Mouse (Mus musculus) neutrophil, adult 5-6 weeks (primary cell): ENCODE results near the gene Ndufv1. TPM values are rescaled to one million over a fixed set of nuclear protein-coding genes. Genes with fewer than 3 reads are reported as not detected.
A peak's percentile ranks its signal among the peaks of the same experiment; 100 is the strongest.
"Not testable (repeated sequence)": the region's sequence is repeated elsewhere in the genome, so short reads cannot be mapped to it uniquely, and the experiment has no call there.

Source experiments
- ATAC-seq: fragments of 151-379, 151-347 bp; 2 replicates; pipeline ENCODE4 v1.8.0; 2017; ENCODE audit warnings: mild to moderate bottlenecking, moderate TSS enrichment; ENCODE audit not compliant: insufficient number of reproducible peaks, poor library complexity, low FRiP score, severe bottlenecking; ENCODE audit errors: extremely low read depth
- total RNA-seq: library from RNA; stranded (forward); fragments of 200-1000 nt; gene quantifications from 2 replicates; pipeline ENCODE4 v1.2.3, GENCODE M21; 2017

The Ndufv1 gene
- total RNA-seq, 1 experiment from 2014 or later, result 63.9 TPM

GRCm38 (mm10) chr19:3988750-3989149, 23.9 kb downstream of the Ndufv1 start:
- ATAC-seq, result no peak

GRCm38 (mm10) chr19:3988066-3988465, 24.5 kb downstream of the Ndufv1 start:
- ATAC-seq, result no peak

DNA sequence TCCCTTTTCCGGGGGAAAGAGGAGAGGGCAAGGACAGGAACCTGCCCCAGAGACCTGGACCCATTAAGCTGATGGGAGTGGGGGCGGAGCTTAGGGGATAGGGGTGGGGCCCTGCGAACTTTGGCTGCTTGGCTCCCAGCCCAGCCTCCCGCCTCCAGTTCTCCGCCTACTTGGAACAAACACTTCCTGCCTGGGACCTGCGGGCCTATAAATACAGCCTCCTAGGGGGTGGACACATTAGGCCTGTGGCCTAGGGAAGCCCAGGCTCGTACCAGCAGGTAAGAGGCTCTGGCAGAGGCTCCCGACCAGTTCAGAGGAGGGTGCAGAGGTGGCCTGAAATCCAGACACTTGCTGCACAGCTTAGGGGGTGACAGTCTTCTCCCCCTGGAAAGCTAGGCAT, 26.3 kb downstream of the Ndufv1 start, which contains the start of gene Acy3:
Gene Acy3 (plus strand): TSS at position 237 of the 400 bp plus-strand sequence.
- ATAC-seq, result no peak

- no peak for ATAC-seq
These were observed 27.3 kb downstream of the Ndufv1 start for GRCm38 (mm10) chr19:3985261-3985681.

DNA sequence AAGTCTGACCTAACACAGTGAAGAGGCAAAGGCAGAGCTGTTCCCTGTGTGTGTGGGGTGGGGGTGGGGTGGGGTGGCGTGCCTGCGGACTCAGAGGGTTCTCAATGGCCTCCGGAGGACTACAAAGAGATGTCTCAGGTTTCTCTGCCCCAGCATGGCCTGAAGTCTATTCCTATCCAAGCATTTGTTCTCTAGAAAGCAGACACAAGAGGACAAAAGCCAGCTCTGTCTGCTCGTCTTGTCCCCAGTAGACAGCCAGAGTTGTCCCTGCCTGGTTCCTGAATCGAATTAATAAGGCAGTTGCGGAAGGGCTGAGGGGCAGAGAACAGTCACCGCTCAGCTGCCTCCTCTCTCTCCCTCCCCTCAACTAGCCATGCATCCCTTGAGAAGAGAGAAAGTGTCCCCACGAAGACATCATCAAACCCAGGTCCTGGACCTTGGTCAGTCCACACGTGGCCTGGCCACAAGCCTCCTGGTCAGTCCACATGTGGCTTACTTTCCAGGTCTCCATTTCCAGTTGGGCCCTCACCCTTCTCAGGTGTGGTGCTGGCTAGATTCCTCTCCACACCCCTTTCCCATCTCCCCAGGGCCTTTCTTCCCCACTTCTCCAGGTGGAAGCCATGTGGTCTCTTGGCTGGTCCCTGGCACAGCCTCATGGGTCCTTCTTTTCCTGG, 28.9 kb downstream of the Ndufv1 start:
- no peak for ATAC-seq

GRCm38 (mm10) chr19:3980917-3981316, 31.7 kb downstream of the Ndufv1 start:
- no peak for ATAC-seq

- ATAC-seq, result peak; percentile 68
These were observed 32.3 kb downstream of the Ndufv1 start for GRCm38 (mm10) chr19:3980309-3980708.

DNA sequence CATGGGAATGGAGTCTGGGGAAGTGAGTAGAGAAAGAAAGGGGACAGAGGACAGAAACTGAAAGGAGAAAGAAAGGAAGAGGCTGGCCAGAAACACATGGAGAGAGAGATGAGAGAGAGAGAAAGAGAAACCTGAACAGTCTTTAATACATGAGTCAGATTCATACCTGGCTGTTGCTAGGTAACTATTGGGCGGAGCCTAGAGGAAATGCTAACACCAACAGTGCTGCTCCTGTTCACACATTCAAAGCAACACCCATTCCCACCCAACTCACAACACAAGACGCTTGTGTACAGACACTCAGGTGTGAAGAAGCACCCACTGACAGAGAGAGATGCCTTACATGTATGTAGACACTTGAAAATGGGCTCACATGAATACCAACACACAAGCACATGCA, 36.7 kb downstream of the Ndufv1 start:
- no peak for ATAC-seq

GRCm38 (mm10) chr19:3974608-3975007, 38.0 kb downstream of the Ndufv1 start:
- ATAC-seq, result not testable (repeated sequence)

- ATAC-seq, result no peak
These were observed 40.4 kb downstream of the Ndufv1 start, which contains the start of gene Aldh3b2 for GRCm38 (mm10) chr19:3972229-3972628. Gene Aldh3b2, plus strand, starts transcription at chr19:3972328.

- no peak for ATAC-seq
These were observed 45.3 kb downstream of the Ndufv1 start for GRCm38 (mm10) chr19:3967258-3967657.

DNA sequence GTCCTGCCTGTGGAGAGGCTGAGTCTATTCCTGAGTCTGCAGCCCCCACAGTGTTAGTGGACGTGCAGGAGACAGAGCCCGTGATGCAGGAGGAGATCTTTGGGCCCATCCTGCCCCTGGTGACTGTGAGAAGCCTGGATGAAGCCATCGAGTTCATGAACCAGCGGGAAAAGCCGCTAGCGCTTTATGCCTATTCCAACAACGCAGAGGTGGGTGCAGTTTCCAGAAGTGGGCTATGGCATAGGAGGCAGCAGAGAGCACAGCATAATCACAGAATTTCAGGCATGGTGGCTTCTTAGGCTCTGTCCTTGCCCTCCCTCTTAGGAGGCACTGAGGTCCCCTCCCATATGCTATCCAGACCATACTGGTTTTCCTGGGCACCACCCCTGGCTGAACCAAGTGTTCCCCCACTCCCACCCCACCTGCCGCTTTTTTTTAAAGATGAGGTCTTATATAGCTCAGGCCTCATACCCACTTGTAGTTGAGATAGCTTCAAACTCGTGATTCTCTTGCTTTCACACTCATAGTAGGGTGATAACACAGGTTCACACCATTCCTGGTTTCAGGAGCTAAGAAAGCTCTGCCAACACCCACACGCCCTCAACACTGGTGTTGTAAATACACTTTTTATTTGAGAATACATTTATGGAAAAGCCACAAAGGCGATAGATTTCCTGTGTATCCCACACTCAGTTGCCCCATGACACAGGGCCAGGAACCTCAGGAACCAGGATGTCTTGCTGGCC, 46.1 kb downstream of the Ndufv1 start:
- no peak for ATAC-seq

- ATAC-seq, result no peak
These were observed 48.6 kb downstream of the Ndufv1 start for GRCm38 (mm10) chr19:3964030-3964429.

DNA sequence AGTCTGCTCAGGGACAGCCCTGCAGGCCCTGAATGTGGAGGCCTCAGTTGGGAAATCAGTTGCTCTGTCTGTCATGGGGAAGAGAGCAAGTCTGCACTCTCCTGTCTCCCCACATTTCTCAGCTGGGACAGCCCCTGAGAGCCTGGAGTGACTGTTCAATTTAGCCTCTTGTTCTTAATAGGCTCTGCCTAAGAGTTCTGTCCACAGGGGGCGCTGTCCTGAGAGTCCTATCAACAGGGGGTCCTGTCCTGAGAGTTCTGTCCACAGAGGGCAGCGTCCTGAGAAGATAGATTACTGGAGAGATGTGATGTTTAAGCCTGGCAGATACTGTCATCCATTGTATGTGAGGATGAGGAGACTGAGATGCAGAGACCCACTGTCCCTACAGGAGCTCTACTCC, 50.1 kb downstream of the Ndufv1 start:
- ATAC-seq, result no peak

DNA sequence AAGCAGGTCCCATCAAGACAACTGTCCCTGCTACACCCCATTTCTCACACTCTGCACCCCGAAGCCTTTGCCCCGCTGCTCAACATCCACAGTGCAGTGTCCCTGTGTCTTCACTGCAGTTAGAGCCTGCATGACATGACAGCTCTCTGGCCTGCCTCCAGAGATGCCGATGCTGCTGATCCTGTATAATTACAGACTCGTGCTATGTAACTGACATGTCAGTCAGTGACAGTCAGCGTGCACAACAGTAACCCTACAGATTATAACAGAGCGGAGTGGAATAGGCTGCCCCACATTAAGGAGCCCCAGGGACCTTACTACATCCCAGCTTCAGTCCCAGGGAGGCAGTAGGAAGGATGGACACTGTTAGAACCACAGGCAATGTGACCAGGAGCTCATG, 50.8 kb downstream of the Ndufv1 start:
- ATAC-seq, result not testable (repeated sequence)

DNA sequence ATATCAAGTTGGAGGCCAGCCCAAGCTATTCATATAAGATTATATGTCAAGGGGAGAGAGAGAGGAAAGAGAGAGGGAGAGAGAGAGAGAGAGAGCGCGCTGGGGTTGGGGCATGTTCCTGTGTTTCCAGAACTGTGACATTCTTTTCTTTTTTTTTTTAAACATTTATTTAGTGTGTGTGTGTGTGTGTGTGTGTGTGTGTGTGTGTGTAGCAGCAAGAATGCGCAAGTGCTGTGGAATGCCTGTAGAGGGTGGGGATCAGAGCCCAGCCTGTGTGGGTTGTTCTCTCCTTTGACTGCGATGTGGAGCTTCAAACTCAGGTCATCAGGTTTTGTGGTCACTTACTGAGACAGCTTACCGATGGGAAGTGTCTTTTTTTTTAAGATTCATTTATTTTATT, 52.4 kb downstream of the Ndufv1 start:
- no peak for ATAC-seq

GRCm38 (mm10) chr19:3959030-3959429, 53.6 kb downstream of the Ndufv1 start:
- no peak for ATAC-seq

GRCm38 (mm10) chr19:3958470-3958869, 54.1 kb downstream of the Ndufv1 start, which contains the start of gene Aldh3b3:
Gene Aldh3b3, plus strand, starts transcription at chr19:3958645.
- no peak for ATAC-seq
